Mouse (Mus musculus): ENCODE measurements at regions not wholly inside any gene's neighbourhood (a gene's known extent, or its start where the extent isn't known, plus 50 kb on each side); places are given as distances from the start of the nearest gene placed in this dataset.

DNA sequence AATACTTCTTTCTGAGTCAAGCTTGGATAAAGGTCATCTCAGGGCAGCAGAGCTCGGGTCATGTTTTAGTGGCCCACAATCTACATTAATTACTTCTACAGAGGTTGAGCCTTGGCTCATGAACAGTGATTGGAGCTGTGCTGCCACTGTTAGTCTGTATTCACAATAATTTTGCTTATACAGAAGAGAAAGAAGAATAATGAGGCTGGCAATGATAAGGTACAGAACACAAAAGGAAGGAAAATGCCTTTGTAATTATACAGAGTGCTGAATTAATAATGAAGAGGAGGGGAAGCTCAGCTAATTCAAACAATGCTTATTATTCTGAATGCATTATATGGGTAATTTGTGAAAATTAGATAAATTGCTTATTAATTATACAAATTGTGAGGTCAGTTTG, 573.9 kb upstream of the Cblb start:
- DNase-seq (ENCODE audit: low spot score), result no peak

DNA sequence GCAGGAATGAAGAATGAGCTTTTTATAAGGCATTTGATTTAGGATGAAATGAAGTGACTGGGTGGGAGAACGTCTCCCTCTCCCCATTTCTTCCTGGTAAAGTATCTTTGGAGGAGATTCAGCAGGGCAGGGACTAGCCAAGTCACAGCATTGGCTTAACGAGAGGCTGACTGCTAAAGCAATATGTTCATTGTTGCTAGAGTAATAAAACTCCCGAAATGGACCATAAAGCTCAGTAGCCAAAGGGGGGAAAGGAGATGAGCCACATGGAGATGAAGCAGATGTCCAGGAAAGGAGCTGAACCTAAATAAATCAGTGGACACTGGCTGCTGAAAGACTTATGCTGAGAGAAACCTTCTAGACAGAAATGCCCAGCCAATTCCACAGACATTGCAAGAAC, 555.3 kb upstream of the Cblb start:
- no peak for DNase-seq (ENCODE audit: low spot score)

- no peak for DNase-seq (ENCODE audit: low spot score)
Measured at GRCm38 (mm10) chr16:51496096-51496495, 534.9 kb upstream of the Cblb start.

GRCm38 (mm10) chr16:51497777-51498176, 533.2 kb upstream of the Cblb start:
- DNase-seq (ENCODE audit: low spot score), result no peak

GRCm38 (mm10) chr16:51517079-51517478, 513.9 kb upstream of the Cblb start:
- no peak for DNase-seq (ENCODE audit: low spot score)

GRCm38 (mm10) chr16:51520762-51521161, 510.3 kb upstream of the Cblb start:
- no peak for DNase-seq (ENCODE audit: low spot score)

DNA sequence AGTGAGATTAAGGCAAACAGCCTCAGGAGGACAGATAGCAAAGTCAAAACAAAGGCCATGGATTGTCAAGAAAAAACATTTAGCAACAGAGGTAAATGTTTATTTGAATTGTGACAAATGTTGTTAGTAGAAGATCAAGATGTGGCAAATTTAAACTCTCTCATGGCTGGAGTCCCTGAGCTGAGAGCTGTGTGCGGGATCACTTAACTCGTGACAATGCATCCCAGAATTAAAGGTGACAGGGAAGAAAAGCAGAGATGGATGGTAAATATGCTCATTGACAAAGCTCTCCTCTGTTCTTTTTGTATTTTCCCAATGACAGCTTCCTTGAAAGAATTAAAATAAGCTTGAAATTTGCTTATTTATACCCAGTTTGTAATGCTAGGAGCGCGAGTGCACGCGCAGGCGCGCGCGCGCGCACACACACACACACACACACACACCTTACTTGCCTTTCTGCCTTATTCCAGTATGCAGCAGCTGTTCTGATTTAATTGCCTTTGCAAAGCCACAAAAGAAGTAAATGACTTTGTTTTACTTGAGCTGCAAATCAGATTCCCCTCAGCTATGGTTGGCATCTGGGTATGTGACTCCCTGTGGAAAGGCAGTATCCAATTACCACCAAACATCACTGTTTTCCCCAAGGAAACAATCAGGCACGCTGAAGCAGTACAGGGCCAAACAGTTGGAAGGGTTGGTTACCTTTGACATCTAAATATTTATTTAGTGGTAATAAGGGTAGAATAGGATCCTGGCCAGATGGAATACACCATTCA, 509.5 kb upstream of the Cblb start:
- DNase-seq (ENCODE audit: low spot score), result no peak

GRCm38 (mm10) chr16:51524023-51524422, 507.0 kb upstream of the Cblb start:
- DNase-seq (ENCODE audit: low spot score), result no peak

DNA sequence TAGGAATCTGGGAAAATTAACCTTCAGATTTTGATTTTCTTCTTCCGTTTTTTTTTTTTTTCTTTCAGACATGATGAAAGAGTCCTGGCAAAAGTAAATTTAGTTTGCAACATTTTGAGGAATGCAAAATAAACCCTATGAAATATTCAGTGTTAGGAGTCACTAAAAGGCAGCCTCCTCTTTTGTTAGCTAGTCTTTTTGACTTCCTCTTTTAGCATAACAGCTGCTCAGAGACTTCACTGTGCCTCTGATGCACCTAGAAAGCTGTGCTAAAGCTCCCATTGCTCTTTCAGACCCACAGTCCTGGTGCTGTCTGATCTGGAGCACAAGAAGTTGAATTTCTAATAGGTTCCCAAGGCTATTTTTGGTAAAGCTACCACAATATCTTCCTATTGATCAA, 498.5 kb upstream of the Cblb start:
- DNase-seq (ENCODE audit: low spot score), result no peak

DNA sequence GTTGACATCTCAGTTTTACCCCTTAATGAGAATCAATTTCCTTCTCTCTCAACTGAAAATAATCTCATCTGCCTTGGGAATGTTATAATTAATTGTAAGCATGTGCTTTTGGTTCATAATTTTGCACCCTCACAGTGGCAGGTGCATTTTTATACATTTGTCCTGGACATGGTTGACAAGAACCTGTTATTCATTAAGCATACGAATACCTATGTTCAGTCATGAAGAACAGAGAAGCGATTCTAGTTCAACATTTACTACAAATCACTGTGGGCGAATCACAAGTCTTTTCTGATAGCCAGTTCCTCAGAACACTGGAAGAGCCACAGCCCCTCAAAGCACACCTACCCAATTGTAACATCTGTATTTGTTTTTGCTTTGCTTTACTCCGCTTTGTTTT, 487.3 kb upstream of the Cblb start:
- DNase-seq (ENCODE audit: low spot score), result no peak

DNA sequence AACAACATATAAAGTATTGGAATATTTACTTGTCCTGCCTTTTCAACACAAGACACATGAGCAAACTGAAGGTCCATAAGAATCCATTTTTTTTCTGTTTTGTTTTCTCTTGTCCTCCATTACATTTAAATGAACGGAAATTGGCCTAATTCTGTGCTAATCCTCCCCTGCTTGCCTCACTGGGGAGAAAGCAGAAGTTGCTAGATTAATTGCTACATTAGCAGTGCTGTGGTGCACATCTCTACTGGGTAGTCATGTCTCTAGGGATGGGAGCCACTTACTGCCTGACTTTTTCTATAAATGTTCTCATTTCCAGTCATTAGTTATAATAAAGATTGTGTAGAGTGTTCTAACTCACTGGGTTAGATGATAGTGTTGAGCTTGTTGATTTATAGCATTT, 484.0 kb upstream of the Cblb start:
- no peak for DNase-seq (ENCODE audit: low spot score)

DNA sequence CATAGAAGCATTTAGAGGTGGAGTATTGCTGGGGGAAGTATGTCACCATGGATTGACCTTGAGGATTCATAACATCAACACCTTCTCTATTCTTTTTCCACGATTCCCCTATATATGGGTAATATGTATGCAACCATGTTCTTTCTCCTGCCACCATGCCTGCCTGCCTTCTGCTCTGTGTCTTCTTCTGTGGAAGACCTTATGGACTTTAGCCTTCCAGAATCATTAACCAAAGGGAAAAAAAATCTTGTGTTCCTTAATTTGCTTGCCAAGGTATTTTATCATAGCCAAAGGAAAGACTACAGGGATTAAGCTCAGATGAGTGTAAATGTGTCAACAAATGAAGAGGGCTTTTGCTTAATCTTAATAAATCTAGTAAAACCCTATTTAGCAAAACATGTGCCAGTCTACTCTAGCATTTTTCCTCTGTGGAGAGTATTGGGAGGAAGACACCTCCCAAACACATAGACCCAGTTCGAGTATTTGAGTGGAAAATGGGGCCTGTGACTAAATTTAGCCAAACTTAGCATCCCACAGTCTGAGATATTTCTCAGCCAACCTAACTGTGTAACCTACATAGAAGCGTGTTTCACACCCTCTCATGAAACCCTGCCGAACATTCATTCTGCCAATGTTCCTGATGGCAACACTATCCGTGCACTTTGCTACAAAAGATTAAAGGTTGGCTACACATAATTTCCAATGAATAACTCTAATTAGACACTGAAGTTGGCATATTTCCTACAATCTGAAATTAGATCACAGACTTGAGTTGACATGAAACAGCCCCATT, 468.0 kb upstream of the Cblb start:
- DNase-seq (ENCODE audit: low spot score), result no peak

GRCm38 (mm10) chr16:51564064-51564463, 467.0 kb upstream of the Cblb start:
- no peak for DNase-seq (ENCODE audit: low spot score)

GRCm38 (mm10) chr16:51577915-51578593, 453.0 kb upstream of the Cblb start:
- no peak for DNase-seq (ENCODE audit: low spot score)

DNA sequence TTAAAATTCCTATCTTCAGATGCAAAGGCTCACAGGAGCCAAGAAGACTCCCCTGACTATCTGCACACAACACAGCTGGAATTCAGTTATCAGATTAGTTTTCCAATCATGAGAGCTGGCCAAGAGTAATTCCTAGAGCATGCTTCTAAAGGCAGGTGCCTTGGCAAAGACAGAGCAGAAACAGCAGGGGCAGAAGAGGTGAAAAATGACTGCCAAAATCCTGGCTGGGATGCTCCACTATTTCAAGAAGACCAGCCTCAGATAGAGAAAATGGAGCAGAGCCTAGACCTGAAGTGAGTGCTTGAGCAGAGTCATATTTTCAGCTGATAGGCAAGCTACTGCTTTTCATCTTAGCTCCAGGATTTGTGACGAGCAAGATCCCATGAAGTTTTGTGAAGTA, 450.5 kb upstream of the Cblb start:
- DNase-seq (ENCODE audit: low spot score), result no peak

DNA sequence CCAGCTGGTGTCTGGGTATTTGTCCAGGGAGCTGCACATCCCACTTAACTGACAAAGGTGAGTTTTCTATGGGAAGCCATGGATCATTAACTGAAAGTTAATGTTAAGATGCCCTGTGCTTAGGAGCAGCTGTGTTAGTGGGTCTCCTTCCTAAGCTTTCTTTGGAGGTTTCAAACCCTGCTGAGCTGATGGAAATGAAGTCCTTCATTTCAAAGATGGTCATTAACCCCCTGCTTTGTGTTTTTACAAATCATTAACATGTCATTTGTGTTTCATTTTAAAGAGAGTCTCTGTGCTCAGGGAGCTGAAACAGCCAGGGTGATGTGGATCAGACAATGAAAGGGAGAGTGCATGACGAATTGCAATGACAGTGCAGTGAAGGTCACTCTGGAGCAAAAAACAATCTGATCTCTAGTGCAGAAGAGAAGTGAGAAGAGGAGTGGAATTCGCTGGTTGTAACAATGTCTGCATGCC, 441.1 kb upstream of the Cblb start:
- no peak for DNase-seq (ENCODE audit: low spot score)

GRCm38 (mm10) chr16:51617579-51617978, 413.4 kb upstream of the Cblb start:
- no peak for DNase-seq (ENCODE audit: low spot score)

- DNase-seq (ENCODE audit: low spot score), result no peak
Measured at GRCm38 (mm10) chr16:51646646-51647045, 384.4 kb upstream of the Cblb start.

- DNase-seq (ENCODE audit: low spot score), result peak; percentile 4
Measured at GRCm38 (mm10) chr16:51650100-51650499, 380.9 kb upstream of the Cblb start.

DNA sequence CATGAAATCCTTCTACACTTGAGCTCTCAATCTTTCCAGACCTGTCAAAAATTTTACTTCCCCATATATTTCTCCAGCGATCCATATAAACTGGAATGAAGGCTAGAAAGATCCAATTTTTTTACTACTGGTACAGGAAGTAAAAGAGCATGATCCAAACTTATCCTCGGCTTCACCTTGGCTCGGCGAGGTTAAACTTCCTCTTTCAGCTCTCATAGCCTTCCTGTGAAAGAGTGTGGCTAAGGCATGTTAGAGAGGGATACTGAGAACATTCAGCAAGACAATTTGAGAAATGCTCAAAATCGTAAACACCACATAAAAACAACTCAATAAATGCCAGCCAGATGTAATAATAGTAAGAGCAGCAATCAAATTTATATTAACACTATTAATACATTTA, 380.3 kb upstream of the Cblb start:
- DNase-seq (ENCODE audit: low spot score), result no peak

GRCm38 (mm10) chr16:51661693-51662092, 369.3 kb upstream of the Cblb start:
- DNase-seq (ENCODE audit: low spot score), result no peak

DNA sequence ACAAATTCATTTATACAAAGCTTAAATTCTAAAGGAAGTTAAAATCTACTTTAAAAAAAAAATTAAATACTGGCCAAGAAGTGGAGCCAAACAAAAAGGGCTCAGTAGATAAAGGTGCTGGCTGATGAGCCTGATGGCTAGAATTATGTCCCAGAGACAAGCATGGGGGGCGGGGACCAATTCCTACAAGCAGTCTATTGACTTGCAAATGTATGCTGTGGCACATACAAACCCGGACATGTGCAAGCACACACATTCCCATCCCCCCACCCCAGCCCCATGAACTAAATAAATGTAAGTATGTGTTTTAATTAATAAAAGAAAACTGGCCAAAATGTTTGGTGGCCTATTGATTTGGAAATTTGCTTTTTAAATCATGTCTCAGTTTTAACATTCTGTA, 366.7 kb upstream of the Cblb start:
- DNase-seq (ENCODE audit: low spot score), result no peak

DNA sequence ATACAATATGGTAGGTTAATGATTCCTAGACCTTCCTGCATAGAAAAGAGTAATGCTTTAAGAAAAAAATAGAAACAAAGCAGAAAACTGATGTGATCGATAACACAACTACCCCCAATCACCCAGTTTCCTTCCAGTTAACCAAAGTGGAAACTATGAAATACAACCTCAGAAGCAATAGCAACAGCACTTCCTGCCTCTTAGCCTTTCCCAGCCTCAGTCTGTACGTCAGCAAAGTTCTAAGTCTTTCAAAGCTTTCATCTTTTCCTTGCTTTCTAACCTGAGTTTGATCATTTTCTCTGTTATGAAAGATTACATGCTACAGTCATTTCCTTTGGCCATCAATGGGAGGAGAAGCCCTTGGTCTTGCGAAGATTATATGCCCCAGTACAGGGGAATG, 355.9 kb upstream of the Cblb start:
- no peak for DNase-seq (ENCODE audit: low spot score)

Measured in testis, postnatal 14 days (tissue).